Mouse (Mus musculus): ENCODE data around the gene Rnf40.

Gene Rnf40

DNA sequence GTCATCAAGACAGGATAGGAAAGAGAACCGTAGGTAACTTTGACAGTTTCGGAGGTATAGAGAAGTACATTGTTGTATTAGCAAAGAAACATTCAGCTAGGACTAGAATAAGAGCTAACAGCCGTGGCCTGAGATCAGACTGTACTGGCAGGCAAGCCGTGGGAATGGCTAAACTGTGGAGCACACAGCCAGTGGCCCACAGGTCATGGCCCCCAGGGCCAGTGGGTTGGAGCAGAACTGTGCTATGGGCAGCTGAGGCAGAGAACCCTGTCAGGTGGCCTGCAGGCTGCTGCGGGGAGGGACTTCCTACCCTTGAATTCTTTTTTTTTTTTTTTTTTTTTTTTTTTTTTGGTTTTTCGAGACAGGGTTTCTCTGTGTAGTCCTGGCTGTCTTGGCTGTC is 60.6 kb downstream of the Rnf40 start:
- no peak for DNase-seq (ENCODE audit: low read depth, low spot score)

DNA sequence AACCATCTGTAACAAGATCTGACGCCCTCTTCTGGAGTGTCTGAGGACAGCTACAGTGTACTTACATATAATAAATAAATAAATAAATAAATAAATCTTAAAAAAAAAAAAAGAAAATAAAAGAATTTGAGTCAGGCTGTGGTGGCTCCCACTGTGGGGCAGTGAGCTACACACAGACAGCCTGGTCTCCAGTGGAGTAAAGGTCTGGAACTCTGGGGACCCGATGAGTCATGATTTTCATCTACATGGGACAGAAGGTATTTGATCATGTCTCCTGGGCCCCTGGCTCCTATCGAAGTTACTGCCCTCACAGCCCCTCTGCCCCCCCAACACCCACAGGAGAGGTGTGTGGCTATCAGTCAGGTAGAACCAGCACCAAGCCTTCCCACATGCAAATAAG is 63.1 kb downstream of the Rnf40 start:
- DNase-seq (ENCODE audit: low read depth, low spot score), result no peak

DNA sequence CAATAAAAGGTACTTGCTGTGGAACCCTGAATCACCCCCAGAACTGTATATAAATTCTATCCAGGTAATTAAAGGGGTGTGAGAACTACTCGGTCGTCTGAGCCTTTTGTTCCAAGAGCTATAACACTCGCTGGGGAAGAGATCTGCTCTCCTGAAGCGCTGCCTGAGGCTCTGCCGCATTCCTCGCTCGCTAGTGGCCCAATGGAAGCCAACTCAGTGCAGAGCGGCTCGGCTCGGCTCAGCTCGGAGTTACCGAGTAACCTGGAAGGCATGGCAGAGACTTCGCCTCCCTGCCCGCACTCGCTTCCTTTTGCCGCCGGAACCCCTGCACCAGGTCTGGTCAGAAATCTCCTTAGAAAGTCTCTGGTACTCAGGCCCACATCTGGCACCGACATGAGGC is 63.5 kb downstream of the Rnf40 start:
- DNase-seq (ENCODE audit: low read depth, low spot score), result no peak

DNA sequence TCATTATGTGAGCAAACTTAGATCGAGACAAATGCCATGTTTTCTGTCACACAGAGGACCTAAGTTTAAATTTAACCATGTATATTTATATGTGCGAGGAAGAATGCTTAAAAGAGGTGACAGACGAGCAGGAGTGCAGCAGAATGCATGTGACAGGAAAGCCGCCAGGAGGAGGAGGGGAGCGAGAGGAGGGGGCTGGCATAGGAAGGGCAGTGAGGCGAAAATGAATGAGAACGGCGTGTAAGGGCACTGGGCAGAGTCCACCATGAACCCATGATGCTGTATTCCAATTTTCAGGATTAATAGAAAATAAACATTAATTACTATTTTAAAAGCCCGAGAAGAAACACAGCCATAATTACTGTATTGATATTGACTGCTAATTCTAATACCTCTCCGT is 65.8 kb downstream of the Rnf40 start:
- DNase-seq (ENCODE audit: low read depth, low spot score), result no peak

Data from skeletal muscle tissue, adult 2 months (tissue).